Mouse (Mus musculus) liver, embryonic 14.5 days (tissue): ENCODE measurements at regions not wholly inside any gene's neighbourhood (a gene's known extent, or its start where the extent isn't known, plus 50 kb on each side); places are given as distances from the start of the nearest gene placed in this dataset.

Source experiments
- CTCF ChIP-seq: IDR thresholded peaks from 2 replicates; pipeline ENCODE4 v1.5.1; 2016; ENCODE audit warnings: antibody characterized with exemption, low read depth, control low read depth
- EP300 ChIP-seq: IDR thresholded peaks from 2 replicates; pipeline ENCODE4 v1.6.1; 2016; ENCODE audit warnings: antibody characterized with exemption, low read depth

GRCm38 (mm10) chr9:122650862-122651261, 96.3 kb upstream of the Topaz1 start:
- TF ChIP-seq CTCF = no peak
- TF ChIP-seq EP300 = no peak
